In the genomic region with DNA sequence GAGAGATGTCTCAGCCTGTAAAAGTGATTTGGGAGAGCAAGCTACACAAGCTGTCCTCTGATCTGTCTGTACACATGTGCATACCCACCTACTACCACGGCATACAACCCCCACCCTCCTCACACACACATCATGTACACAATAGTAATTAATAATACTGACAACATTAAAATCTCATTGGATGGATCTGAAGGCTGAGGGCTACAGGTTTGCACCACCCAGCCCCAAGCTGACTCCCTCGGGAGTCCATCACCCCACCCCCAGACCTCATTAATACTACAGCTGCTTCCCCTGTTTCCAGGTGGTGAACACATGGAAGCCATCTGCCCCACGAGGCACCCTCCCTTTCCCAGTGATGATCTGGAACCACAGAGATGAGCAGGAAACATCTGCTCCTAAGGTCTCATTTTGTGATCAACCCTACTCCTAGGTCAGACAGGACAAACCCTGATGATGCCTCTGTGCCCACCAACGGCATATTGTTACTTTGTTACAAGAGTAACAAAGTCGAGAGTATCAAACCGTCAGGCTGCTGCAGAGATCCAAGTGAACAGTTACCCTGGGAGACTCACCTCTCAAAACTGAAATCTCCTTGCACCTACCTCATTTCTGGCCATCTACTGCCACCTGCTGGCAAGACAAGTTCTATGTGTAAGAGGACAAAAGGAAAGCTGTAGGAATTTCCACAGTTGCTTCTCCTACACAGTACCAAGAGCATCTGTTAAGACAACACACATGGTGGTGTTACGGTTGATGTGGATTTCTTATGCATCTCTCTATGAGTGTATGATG, we compare ENCODE assay signal across 9 mouse cellular contexts.
DNase-seq lines count a peak whose midpoint lies in the region; ATAC-seq and TF ChIP-seq lines count a peak whose summit lies in the region.
"Had no signal": no experiment of that assay in that cellular context is flagged by ENCODE, and none has a peak within 500 bp of the region (broad histone marks: within the 10 kb centered on the region; RNA-seq: fewer than 3 reads in every experiment).

No protein-coding gene starts in this region.

- no peaks in the 10 kb centered on the region for H3K27me3 ChIP-seq in hindbrain, postnatal 0 days (ENCODE audit: insufficient read depth, low read length)

- WGBS in hindbrain, postnatal 0 days = 23% methylated on average over 7 of the region's 7 CpGs

- H3K4me2 ChIP-seq in hindbrain, postnatal 0 days (ENCODE audit: low read depth, low read length) = no peak overlapping the region

- ATAC-seq in hindbrain, postnatal 0 days = peak; percentile 87
- peak; percentile 93 for ATAC-seq in megakaryocyte progenitor cell, adult 5-6 weeks (replicated peaks; ENCODE audit: poor library complexity)
- no peak for ATAC-seq in monocyte, adult 5-6 weeks (replicated peaks; ENCODE audit: insufficient number of reproducible peaks, low FRiP score, low TSS enrichment, poor library complexity, severe bottlenecking)

- no peak overlapping the region for H3K27ac ChIP-seq in hindbrain, postnatal 0 days

- no peak overlapping the region for H3K9ac ChIP-seq in hindbrain, postnatal 0 days (replicated peaks; ENCODE audit: low read length)

- no peaks in the 10 kb centered on the region for H3K9me3 ChIP-seq in hindbrain, postnatal 0 days (ENCODE audit: low read length)
- H3K9me3 ChIP-seq: megakaryocyte, embryonic 14.5 days had no signal

- no peak overlapping the region for H3K4me3 ChIP-seq in hindbrain, postnatal 0 days (ENCODE audit: low read length)
- H3K4me3 ChIP-seq: megakaryocyte, embryonic 14.5 days had no signal

- peak; percentile 91 for TF ChIP-seq CTCF in hindbrain, postnatal 0 days (IDR thresholded peaks at IDR 0.05; ENCODE audit: low read depth)

- H3K4me1 ChIP-seq in hindbrain, postnatal 0 days (ENCODE audit: insufficient read depth, low read length) = no peaks in the 10 kb centered on the region

- peak; percentile 85 for DNase-seq in R1 (ENCODE audit: low read depth, low spot score)
- peak; percentile 72 for DNase-seq in cerebellum, adult 8-10 months
- DNase-seq in frontal cortex, adult 2 months (ENCODE audit: extremely low spot score in 1 of 2, low spot score in 1 of 2) = peak; percentile 76 to 96
- DNase-seq in hindbrain, postnatal 0 days (ENCODE audit: low spot score) = peak; percentile 93
- DNase-seq in left cerebral cortex, adult 11 months (ENCODE audit: low spot score) = peak; percentile 58
- peak; percentile 89 for DNase-seq in right cerebral cortex, postnatal 4 days

- no peaks in the 10 kb centered on the region for H3K36me3 ChIP-seq in hindbrain, postnatal 0 days (ENCODE audit: insufficient read depth, low read length)
